Mouse (Mus musculus) liver, embryonic 14.5 days (tissue): ENCODE measurements at regions not wholly inside any gene's neighbourhood (a gene's known extent, or its start where the extent isn't known, plus 50 kb on each side); places are given as distances from the start of the nearest gene placed in this dataset.

Experiments
- ATAC-seq: fragments of 200-750 bp; cut with Nextera tagmentation; 2 replicates; pipeline ENCODE4 v1.8.0; 2017; ENCODE audit warnings: moderate number of reproducible peaks, mild to moderate bottlenecking, moderate library complexity; ENCODE audit not compliant: insufficient read depth
- DNase-seq, 3 experiments: peaks; one replicate each; pipeline ENCODE4 v3.0.0-alpha.2; 2012 to 2013; ENCODE audit warnings: low read depth in 3 of 3, low spot score in 3 of 3
- H3K27ac ChIP-seq: fragments of 300-500 bp; sonication (generic); 2 replicates; pipeline ENCODE4 v1.5.1; 2014; ENCODE audit warnings: moderate library complexity, mild to moderate bottlenecking, control low read depth, inconsistent platforms
- H3K27me3 ChIP-seq: fragments of 300-500 bp; sonication (generic); 2 replicates; pipeline ENCODE4 v1.6.1; 2014; ENCODE audit warnings: mild to moderate bottlenecking, low read length, moderate library complexity; ENCODE audit not compliant: control insufficient read depth, insufficient read depth
- H3K36me3 ChIP-seq: fragments of 300-500 bp; sonication (generic); replicated peaks from 2 replicates; pipeline ENCODE4 v1.6.1; 2014; ENCODE audit warnings: low read depth; ENCODE audit not compliant: control insufficient read depth, insufficient read depth
- H3K4me1 ChIP-seq, 2 experiments: fragments of 200-500 bp in 1 of 2; fragments of 300-500 bp in 1 of 2; sonication (generic) in 1 of 2; replicated peaks; 2 replicates each; pipeline ENCODE4 v1.6.1; 2012 to 2014; ENCODE audit warnings: antibody characterized with exemption in 1 of 2, inconsistent platforms in 1 of 2, low read length in 1 of 2; ENCODE audit not compliant: control insufficient read depth in 2 of 2, insufficient read depth in 2 of 2
- H3K4me2 ChIP-seq: fragments of 300-500 bp; sonication (generic); 2 replicates; pipeline ENCODE4 v1.6.1; 2014; ENCODE audit warnings: low read depth, mild to moderate bottlenecking, control low read depth, moderate library complexity
- H3K4me3 ChIP-seq, 2 experiments: fragments of 200-500 bp in 1 of 2; fragments of 300-500 bp in 1 of 2; sonication (generic) in 1 of 2; 2 replicates each; pipeline ENCODE4 v1.5.1; 2012 to 2014; ENCODE audit warnings: low read depth in 2 of 2, low read length in 2 of 2, mild to moderate bottlenecking in 2 of 2, control low read depth in 1 of 2, inconsistent platforms in 1 of 2, moderate library complexity in 1 of 2; ENCODE audit not compliant: insufficient read depth in 1 of 2
- H3K9ac ChIP-seq: fragments of 300-500 bp; sonication (generic); replicated peaks from 2 replicates; pipeline ENCODE4 v1.6.1; 2014; ENCODE audit warnings: mild to moderate bottlenecking, control low read depth, moderate library complexity
- H3K9me3 ChIP-seq: fragments of 300-500 bp; sonication (generic); 2 replicates; pipeline ENCODE4 v1.6.1; 2016; ENCODE audit warnings: low read length, mixed read lengths; ENCODE audit not compliant: control insufficient read depth
- CTCF ChIP-seq: IDR thresholded peaks from 2 replicates; pipeline ENCODE4 v1.5.1; 2016; ENCODE audit warnings: antibody characterized with exemption, low read depth, control low read depth
- EP300 ChIP-seq: IDR thresholded peaks from 2 replicates; pipeline ENCODE4 v1.6.1; 2016; ENCODE audit warnings: antibody characterized with exemption, low read depth
- WGBS: fragments of 180-500 bp; shearing (Covaris S2); extraction: QIAGEN DNeasy Blood & Tissue Kit; methylation state at CpG from one replicate; pipeline ENCODE4 v1.1.7; 2014; ENCODE audit not compliant: insufficient replicate concordance; 5-methylcytosine and 5-hydroxymethylcytosine counted together

DNA sequence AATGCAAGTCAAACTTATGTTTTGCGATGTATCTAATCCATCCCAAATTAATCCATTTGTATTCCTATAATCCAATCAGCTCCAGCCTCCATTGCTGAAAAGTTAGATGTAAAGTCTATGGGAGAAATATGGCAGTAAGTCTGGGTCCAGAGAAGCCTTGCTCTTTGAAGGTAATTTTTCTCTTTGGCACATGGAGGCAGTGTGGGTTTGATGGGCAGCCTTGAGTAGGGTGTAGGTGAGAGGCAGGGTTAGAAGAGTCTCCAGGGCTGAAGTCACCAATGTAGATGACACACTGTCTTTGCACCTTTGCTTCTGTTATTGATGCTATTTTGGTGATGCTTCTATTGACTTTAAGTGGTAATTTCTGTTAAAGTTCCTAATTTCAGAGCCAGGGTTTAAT lies 370.8 kb downstream of the Bcl11a start:
- DNase-seq (no peak), ATAC-seq (no peak)
- 74% methylated on average over 1 of the region's 1 CpGs for WGBS
- Histone ChIP-seq H3K27ac (no peak overlapping the region), H3K9ac (no peak overlapping the region), H3K4me3 (no peak overlapping the region), H3K4me2 (no peak overlapping the region), H3K4me1 (no peaks in the 10 kb centered on the region), H3K36me3 (no peaks in the 10 kb centered on the region), H3K9me3 (no peaks in the 10 kb centered on the region), H3K27me3 (no peaks in the 10 kb centered on the region)
- TF ChIP-seq CTCF: no peak
- no peak for TF ChIP-seq EP300

- no peaks in the 10 kb centered on the region for H3K4me1 ChIP-seq
- no peak for ATAC-seq
Observed at GRCm38 (mm10) chr11:24452267-24452666, 374.4 kb downstream of the Bcl11a start.

DNA sequence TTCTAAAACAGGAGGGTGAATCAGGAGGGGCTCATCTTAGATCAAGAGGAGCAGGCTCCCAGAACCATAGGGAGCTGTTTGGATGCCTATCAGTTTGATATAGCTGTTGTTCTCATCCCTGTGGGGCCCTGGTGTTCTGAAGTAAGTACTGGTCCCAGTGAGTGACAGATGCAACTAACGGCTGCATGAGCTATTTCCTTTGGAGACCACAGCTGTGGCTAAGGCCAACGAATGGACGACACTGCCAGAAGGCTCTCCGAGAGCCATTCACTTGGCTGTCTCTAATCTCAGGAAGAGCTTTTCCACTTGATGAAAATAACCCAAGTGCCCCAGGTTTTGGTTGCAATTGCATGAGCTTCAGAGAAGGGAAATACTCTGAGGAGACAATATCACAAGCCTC lies 386.8 kb downstream of the Bcl11a start:
- Histone ChIP-seq H3K4me2 (no peak overlapping the region), H3K36me3 (no peaks in the 10 kb centered on the region), H3K9ac (no peak overlapping the region), H3K4me1 (no peaks in the 10 kb centered on the region), H3K9me3 (no peaks in the 10 kb centered on the region), H3K4me3 (no peak overlapping the region), H3K27me3 (no peaks in the 10 kb centered on the region), H3K27ac (no peak overlapping the region)
- no peak for TF ChIP-seq EP300
- TF ChIP-seq CTCF: no peak
- WGBS: 10% methylated on average over 4 of the region's 4 CpGs
- ATAC-seq (no peak), DNase-seq (no peak)

More at GRCm38 (mm10) chr11:24452267-24452666, 374.4 kb downstream of the Bcl11a start:
- H3K9ac ChIP-seq: no peak overlapping the region
- no peak overlapping the region for H3K27ac ChIP-seq
- TF ChIP-seq CTCF (no peak), EP300 (no peak)
- H3K36me3 ChIP-seq: no peaks in the 10 kb centered on the region
- H3K4me2 ChIP-seq: no peak overlapping the region
- no peak for DNase-seq
- no peaks in the 10 kb centered on the region for H3K27me3 ChIP-seq
- no peak overlapping the region for H3K4me3 ChIP-seq
- H3K9me3 ChIP-seq: no peaks in the 10 kb centered on the region
- 62% methylated on average over 7 of the region's 7 CpGs for WGBS

DNA sequence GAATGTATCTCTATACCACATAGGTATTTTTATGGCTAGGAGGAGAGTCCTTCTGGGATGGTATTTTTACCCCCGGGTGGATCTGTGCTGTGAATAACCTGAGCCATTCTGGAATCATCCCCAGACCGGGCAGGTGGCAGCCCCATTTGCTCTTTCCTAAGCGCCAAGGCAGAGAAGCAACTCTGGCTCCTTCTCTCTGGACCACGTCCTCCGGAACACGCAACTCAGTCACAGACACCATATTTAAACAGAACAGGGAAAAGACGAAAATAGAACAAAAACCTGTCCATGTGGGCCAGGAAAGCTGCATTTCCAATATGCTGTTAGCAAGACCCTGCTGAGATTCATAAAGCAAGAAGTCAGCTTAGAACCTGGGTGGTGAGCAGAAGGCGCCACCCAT lies 389.6 kb downstream of the Bcl11a start:
- no peak for TF ChIP-seq CTCF
- no peak for TF ChIP-seq EP300
- Histone ChIP-seq H3K9ac (no peak overlapping the region), H3K4me2 (no peak overlapping the region), H3K27ac (no peak overlapping the region), H3K4me1 (no peaks in the 10 kb centered on the region), H3K27me3 (no peaks in the 10 kb centered on the region), H3K36me3 (no peaks in the 10 kb centered on the region), H3K9me3 (no peaks in the 10 kb centered on the region), H3K4me3 (no peak overlapping the region)
- WGBS: 70% methylated on average over 8 of the region's 8 CpGs
- DNase-seq (no peak), ATAC-seq (no peak)

DNA sequence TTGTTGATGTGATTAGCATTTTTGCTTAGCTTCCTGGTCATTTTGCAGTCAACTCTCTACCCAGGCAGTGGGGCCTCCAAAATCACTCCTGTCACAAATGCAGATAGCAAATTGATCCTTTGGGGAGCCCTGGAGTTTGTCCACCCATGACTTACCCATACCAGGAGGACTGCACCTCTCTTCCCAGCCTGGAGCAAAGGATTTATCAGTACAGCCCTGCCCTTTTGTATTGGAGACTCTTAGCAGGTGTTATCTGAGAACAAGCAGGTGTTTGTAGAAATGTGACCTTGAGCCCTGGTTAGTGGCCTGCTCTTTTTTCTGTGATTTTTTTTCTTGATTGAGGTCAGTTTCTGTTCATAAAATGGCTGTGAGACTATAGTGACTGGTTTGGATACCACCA lies 392.6 kb downstream of the Bcl11a start:
- Histone ChIP-seq H3K9ac (no peak overlapping the region), H3K27me3 (no peaks in the 10 kb centered on the region), H3K36me3 (no peaks in the 10 kb centered on the region), H3K27ac (no peak overlapping the region), H3K9me3 (no peaks in the 10 kb centered on the region), H3K4me2 (no peak overlapping the region), H3K4me1 (no peaks in the 10 kb centered on the region), H3K4me3 (no peak overlapping the region)
- ATAC-seq: no peak
- TF ChIP-seq EP300 (no peak), CTCF (no peak)
- no peak for DNase-seq
